In genomic region chr15:27475988-27476387, GRCm38 (mm10) we compare ENCODE assay signal across 1 mouse cellular context.
TF ChIP-seq lines count a peak whose summit lies in the region.

No protein-coding gene starts in this region.

TF ChIP-seq in MEL, 35 proteins besides CTCF, POLR2A, EP300 and RAD21 (continued from another document):
- no peak for TF ChIP-seq JUND (IDR thresholded peaks at IDR 0.05; ENCODE audit: low read depth, low read length)
